Mouse (Mus musculus) bone marrow, adult 2 months (tissue): ENCODE measurements at regions not wholly inside any gene's neighbourhood (a gene's known extent, or its start where the extent isn't known, plus 50 kb on each side); places are given as distances from the start of the nearest gene placed in this dataset.

Experiments used
- CTCF ChIP-seq: fragments of 200-500 bp; IDR thresholded peaks from 2 replicates; pipeline ENCODE4 v1.5.1; 2011; ENCODE audit warnings: low read length, control low read depth; ENCODE audit not compliant: control insufficient read depth, insufficient read depth
- POLR2A ChIP-seq: fragments of 200-500 bp; IDR thresholded peaks from 2 replicates; pipeline ENCODE4 v1.6.1; 2011; ENCODE audit warnings: low read depth, mild to moderate bottlenecking, control low read depth, low read length, borderline replicate concordance; ENCODE audit not compliant: control insufficient read depth

DNA sequence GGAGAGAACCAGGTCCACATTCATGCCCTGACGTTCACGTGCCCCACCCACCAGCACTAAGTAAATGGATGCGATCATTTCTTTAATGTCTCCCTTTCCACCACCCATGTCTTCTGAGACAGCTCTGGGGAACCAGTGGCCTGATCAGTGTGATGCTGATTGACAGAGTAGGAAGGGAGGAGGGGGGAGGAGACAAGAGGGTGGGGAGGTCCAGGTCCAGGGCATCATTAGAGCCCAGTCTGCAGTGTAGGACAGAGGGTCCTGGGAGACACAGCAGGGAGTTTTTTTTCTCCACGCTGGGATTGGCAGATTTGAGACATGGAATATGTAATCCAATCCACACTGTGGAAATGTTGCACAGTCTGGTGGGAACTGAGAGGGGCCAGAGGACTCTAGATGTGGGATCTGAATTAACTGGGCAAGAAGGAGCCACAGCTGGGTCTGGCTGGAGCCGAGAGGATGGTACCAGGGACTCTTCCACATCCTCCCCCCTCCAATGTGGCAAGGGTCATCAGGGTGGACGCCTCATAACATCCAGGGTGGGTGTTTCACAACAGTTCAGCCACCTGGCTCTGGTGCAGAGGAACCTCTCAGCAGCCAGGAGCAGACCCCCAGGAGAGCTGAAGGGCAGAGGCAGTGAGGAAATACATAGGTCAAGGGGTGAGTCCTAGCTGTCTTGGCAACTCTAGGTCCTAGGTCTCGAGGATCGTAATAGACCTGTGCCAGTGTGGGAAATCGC is 89.3 kb upstream of the 1700021F07Rik start:
- no peak for TF ChIP-seq POLR2A
- TF ChIP-seq CTCF, result no peak
